Mouse (Mus musculus) stomach, embryonic 16.5 days (tissue): ENCODE results near the gene Caprin1. TPM values are rescaled to one million over a fixed set of nuclear protein-coding genes. Genes with fewer than 3 reads are reported as not detected.
A peak's percentile ranks its signal among the peaks of the same experiment; 100 is the strongest.

Source experiments
- ATAC-seq: fragments of 200-750 bp; cut with Nextera tagmentation; 2 replicates; pipeline ENCODE4 v1.8.0; 2017; ENCODE audit warnings: moderate number of reproducible peaks, moderate TSS enrichment; ENCODE audit not compliant: insufficient read depth, low FRiP score
- H3K27ac ChIP-seq: fragments of 300-500 bp; sonication (generic); 2 replicates; pipeline ENCODE4 v1.5.1; 2014; ENCODE audit warnings: low read length
- H3K27me3 ChIP-seq: fragments of 300-500 bp; sonication (generic); 2 replicates; pipeline ENCODE4 v1.6.1; 2014; ENCODE audit warnings: low read length, control low read depth, mixed read lengths; ENCODE audit not compliant: control insufficient read depth, insufficient read depth
- H3K36me3 ChIP-seq: fragments of 300-500 bp; sonication (generic); 2 replicates; pipeline ENCODE4 v1.6.1; 2014; ENCODE audit warnings: low read length; ENCODE audit not compliant: control insufficient read depth, insufficient read depth
- H3K4me1 ChIP-seq: fragments of 300-500 bp; sonication (generic); 2 replicates; pipeline ENCODE4 v1.6.1; 2014; ENCODE audit warnings: low read length, control low read depth, mixed read lengths; ENCODE audit not compliant: control insufficient read depth, insufficient read depth
- H3K4me2 ChIP-seq: fragments of 300-500 bp; sonication (generic); 2 replicates; pipeline ENCODE4 v1.6.1; 2014; ENCODE audit warnings: low read depth, low read length, mixed read lengths
- H3K4me3 ChIP-seq: fragments of 300-500 bp; sonication (generic); replicated peaks from 2 replicates; pipeline ENCODE4 v1.5.1; 2014; ENCODE audit warnings: mild to moderate bottlenecking, low read length
- H3K9ac ChIP-seq: fragments of 300-500 bp; sonication (generic); 2 replicates; pipeline ENCODE4 v1.6.1; 2014; ENCODE audit warnings: low read length
- H3K9me3 ChIP-seq: fragments of 300-500 bp; sonication (generic); replicated peaks from 2 replicates; pipeline ENCODE4 v1.6.1; 2016; ENCODE audit warnings: low read length, control low read depth; ENCODE audit not compliant: control insufficient read depth
- WGBS: fragments of 180-500 bp; shearing (Covaris S2); extraction: QIAGEN DNeasy Blood & Tissue Kit; methylation state at CpG from one replicate; pipeline ENCODE4 v1.1.7; 2014; 5-methylcytosine and 5-hydroxymethylcytosine counted together
- polyA plus RNA-seq: library from polyadenylated mRNA; unstranded; fragments of >200 nt; fragmentation: Nextera tagmentation; extraction: Ambion mirVana; gene quantifications from 2 replicates; pipeline ENCODE4 v1.2.1, GENCODE M21; 2015

Caprin1 gene
- polyA plus RNA-seq, 1 experiment from 2014 or later: 223 TPM

DNA sequence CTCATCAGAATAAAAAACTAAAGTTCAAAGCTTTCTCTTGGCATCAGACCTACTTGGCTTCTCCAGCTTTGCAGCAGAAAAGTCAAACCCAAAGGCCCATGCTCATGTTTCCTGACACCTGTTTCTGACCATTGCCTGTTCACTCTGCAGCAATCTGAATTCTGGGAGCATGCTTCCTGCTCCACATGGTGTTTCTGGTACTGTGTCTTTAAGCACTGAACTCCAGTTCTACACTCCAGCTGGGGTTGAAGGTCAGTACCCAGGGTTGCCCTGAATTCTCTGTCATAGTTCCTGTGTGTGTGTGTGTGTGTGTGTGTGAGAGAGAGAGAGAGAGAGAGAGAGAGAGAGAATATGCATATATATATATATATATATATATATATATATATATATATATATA, 11.0 kb upstream of the Caprin1 start:
- H3K9me3 ChIP-seq: no peaks in the 10 kb centered on the region
- H3K36me3 ChIP-seq: no peaks in the 10 kb centered on the region
- no peak for ATAC-seq
- no peak overlapping the region for H3K4me3 ChIP-seq
- no peaks in the 10 kb centered on the region for H3K27me3 ChIP-seq
- H3K27ac ChIP-seq: no peak overlapping the region
- no peak overlapping the region for H3K4me2 ChIP-seq
- H3K4me1 ChIP-seq: no peaks in the 10 kb centered on the region
- no peak overlapping the region for H3K9ac ChIP-seq

DNA sequence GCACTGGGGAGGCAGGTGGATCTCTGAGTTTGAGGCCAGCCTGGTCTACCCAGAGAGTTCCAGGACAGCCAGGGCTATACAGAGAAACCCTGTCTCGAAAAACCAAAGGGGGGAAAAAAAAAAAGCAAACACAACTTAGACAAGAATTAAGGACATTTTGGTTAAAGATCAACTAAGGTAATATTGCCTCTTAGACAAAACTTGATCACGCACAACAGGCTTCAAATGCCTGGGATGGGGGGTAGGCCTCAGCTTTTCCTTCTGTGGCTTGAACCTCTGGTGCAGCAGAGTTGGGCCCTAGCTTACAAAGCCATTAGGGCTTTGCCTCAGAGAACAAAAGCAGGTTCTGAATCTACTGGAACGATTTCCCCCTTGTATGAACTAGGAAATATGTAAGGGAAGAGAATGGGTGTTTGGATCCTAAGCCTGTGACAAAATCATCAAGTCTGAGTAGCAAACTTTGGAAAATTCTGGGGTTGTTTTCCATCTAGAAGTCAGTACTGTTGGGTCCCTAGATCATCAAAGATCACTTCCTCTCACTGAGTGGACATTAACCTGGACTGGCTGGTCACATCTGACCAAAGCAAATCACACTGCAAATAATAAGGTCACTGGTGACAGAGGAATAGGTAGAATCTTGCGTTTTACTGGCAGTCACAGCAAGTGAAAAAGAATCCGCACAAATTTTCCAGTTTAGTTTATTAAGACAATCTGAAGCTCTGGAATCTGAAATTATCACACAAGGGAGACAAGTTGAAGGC, 6.5 kb upstream of the Caprin1 start:
- Histone ChIP-seq H3K27me3 (no peaks in the 10 kb centered on the region), H3K4me3 (no peak overlapping the region), H3K27ac (no peak overlapping the region), H3K4me1 (peaks cover 8% of the 10 kb centered on the region; the same call in 1 of the 2 replicates), H3K9me3 (no peaks in the 10 kb centered on the region), H3K9ac (no peak overlapping the region), H3K4me2 (no peak overlapping the region), H3K36me3 (no peaks in the 10 kb centered on the region)
- WGBS: 63% methylated on average over 5 of the region's 5 CpGs
- no peak for ATAC-seq

DNA sequence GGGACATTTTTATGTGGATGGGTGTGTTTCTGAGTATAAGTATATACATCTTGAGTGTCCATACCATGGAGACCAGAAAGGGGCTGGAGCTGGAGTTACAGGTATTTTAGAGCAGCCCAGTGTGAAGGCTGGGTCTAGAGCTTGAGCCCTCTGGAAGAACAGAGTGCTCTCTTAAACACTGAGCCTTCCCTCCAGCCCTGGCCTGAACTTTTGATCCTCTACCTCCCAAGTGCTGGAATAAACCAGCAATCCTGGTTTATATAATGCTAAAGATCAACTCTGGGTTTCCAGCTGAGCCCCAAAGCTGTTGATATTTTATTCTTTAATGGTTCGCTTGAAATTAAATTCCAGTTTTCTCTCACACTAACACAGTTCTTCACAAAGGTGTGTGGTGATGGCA, 5.0 kb upstream of the Caprin1 start:
- 85% methylated on average over 1 of the region's 1 CpGs for WGBS
- ATAC-seq: no peak

DNA sequence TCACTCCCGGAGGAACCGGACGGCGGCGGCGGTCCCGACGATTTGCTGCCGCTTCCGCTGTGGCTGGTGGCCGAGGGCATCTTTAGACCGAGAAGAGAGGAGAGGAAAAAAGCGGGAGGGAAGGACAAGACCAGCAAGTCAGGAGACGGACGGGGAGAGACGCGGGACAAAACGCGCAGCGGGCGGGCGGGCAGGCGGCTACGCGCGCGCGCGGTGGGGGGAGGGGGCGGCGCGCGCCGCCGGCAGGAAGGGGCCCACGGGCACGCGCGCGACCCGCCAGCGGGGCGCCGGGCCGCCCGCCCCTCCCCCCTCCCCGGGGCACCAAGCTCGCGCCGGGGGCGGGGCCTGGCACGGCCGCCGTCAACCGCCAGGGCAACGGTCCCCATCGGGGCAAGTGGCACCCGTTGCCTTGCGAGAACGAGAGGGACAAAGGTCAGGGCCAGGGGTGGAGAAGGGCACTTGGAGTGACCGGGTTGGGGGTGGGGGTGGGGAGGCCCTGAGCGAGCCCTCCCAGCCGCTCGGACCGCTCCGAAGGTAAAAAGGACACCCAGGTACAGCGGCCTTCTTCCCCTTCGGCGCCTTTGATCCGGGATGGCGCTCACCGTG, 485 bp downstream of the Caprin1 start:
- Histone ChIP-seq H3K36me3 (0 out of 2 replicates have a peak, but pooled peaks cover 3% of the 10 kb centered on the region), H3K4me3 (peak overlapping the region; percentile 100), H3K9me3 (no peaks in the 10 kb centered on the region), H3K4me1 (peaks cover 17% of the 10 kb centered on the region; the same call in 1 of the 2 replicates), H3K27me3 (no peaks in the 10 kb centered on the region), H3K9ac (peak overlapping the region; percentile 97), H3K4me2 (peak overlapping the region; percentile 71), H3K27ac (peak overlapping the region; percentile 100)
- WGBS: 1% methylated on average over 53 of the region's 72 CpGs
- peak; percentile 75 for ATAC-seq

More for the DNA sequence above, 5.0 kb upstream of the Caprin1 start:
- H3K27ac ChIP-seq: no peak overlapping the region
- no peak overlapping the region for H3K4me2 ChIP-seq
- no peak overlapping the region for H3K9ac ChIP-seq
- no peaks in the 10 kb centered on the region for H3K27me3 ChIP-seq
- H3K36me3 ChIP-seq: no peaks in the 10 kb centered on the region
- H3K9me3 ChIP-seq: no peaks in the 10 kb centered on the region
- H3K4me3 ChIP-seq: no peak overlapping the region
- peaks cover 8% of the 10 kb centered on the region; the same call in 1 of the 2 replicates for H3K4me1 ChIP-seq

DNA sequence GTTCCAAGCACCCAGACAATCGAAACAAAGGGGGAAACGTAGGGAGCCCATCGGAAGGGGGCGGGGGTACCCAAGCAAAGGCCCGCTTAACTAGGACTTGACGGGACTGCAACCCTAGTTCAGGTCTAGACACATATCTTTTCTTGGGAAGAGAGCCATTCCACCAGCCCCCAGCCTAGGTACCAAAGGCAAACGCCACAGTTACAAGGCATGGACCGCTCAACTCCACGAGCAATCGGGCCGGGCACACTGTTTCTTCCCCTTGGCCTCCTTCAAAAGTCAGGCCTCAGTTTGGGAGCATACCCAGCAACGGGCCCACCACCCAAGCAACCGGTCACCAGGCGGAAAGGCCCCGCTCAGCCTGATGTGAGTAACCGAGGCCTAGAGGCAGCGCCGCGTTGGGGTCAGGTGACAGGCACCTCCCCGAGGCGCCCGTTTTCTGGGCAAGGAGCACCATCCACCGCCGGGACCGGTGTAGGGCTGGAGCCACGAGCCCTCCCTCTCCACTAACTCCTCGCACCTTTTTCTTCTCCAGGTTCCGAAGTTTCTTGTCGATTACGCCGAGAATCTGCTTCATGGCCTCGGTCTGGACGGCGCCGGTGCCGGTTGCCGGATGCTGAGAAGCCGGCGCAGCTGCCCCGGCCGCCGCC, 1.1 kb downstream of the Caprin1 start:
- H3K4me2 ChIP-seq: peak overlapping the region; percentile 71
- peak overlapping the region; percentile 100 for H3K4me3 ChIP-seq
- peak overlapping the region; percentile 97 for H3K9ac ChIP-seq
- ATAC-seq: no peak
- H3K27ac ChIP-seq: peak overlapping the region; percentile 100
- under 1% methylated on average over 42 of the region's 42 CpGs for WGBS
- peaks cover 17% of the 10 kb centered on the region; the same call in 1 of the 2 replicates for H3K4me1 ChIP-seq
- no peaks in the 10 kb centered on the region for H3K27me3 ChIP-seq
- 0 out of 2 replicates have a peak, but pooled peaks cover 3% of the 10 kb centered on the region for H3K36me3 ChIP-seq
- H3K9me3 ChIP-seq: no peaks in the 10 kb centered on the region

DNA sequence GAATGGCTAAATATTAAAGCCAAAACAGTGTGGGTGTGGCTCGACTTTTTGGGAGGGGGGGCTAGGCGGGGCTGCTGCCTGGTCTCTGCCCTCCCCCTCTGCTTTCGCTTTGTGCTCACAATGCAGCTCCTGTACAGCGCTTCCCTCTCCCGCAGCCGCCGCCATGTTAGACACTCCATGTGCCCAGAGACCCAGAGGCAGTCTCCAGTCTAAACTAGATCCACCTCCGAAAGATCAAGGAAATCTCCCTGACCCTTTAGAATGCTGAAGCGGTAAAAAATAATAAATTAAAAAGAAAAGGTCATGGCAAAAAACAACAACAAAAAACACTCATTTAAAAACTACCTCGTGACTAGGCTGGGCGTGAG, 1.6 kb downstream of the Caprin1 start:
- H3K9me3 ChIP-seq: no peaks in the 10 kb centered on the region
- peak; percentile 57; the same call in 1 of the 2 replicates for ATAC-seq
- peak overlapping the region; percentile 97 for H3K9ac ChIP-seq
- H3K4me1 ChIP-seq: peaks cover 15% of the 10 kb centered on the region; the same call in 1 of the 2 replicates
- peak overlapping the region; percentile 100 for H3K4me3 ChIP-seq
- 0 out of 2 replicates have a peak, but pooled peaks cover 3% of the 10 kb centered on the region for H3K36me3 ChIP-seq
- peak overlapping the region; percentile 100 for H3K27ac ChIP-seq
- H3K27me3 ChIP-seq: no peaks in the 10 kb centered on the region
- H3K4me2 ChIP-seq: peak overlapping the region; percentile 71
- WGBS: 0% methylated on average over 11 of the region's 11 CpGs

DNA sequence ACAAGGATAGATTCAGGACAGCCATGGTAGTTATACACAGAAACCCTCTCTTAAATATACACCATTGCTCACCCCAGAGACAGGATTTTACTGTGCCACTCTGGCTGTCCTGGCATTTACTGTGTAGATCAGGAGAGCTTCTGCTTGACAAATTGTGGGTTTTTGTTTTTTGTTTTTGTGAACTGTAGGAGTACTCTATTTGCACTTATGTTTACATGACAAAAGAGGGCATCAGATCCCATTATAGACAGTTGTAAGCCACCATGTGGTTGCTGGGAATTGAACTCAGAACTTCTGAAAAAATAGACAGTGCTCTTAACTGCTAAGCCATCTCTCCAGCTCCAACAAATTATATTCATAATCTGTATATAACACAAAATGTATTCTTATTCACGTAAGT, 5.4 kb downstream of the Caprin1 start:
- H3K4me3 ChIP-seq: no peak overlapping the region
- 0 out of 2 replicates have a peak, but pooled peaks cover 3% of the 10 kb centered on the region for H3K36me3 ChIP-seq
- no peaks in the 10 kb centered on the region for H3K27me3 ChIP-seq
- WGBS: 89% methylated on average over 1 of the region's 1 CpGs
- ATAC-seq: no peak
- H3K9ac ChIP-seq: no peak overlapping the region
- H3K4me2 ChIP-seq: no peak overlapping the region
- no peak overlapping the region for H3K27ac ChIP-seq
- peaks cover 14% of the 10 kb centered on the region; the same call in 1 of the 2 replicates for H3K4me1 ChIP-seq
- no peaks in the 10 kb centered on the region for H3K9me3 ChIP-seq

DNA sequence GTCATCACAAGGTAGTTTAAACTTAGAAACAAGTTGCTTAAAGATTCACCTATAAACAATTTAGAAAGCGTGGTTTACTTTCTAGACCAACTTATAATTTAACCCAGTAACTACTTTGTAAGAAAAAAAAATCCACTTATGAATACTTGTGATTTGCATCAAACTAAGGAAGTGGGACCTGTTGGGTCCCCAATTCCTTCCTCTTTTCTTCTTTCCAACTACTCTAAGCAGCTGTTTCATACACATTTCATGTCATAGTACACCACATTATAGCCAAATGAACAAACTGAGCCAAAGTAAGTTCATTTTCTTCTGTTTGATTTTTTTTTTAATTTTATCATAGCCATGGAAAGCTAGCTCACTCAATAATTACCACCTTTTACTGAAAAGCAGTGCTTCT, 11.7 kb downstream of the Caprin1 start:
- H3K4me2 ChIP-seq: no peak overlapping the region
- no peak overlapping the region for H3K27ac ChIP-seq
- H3K27me3 ChIP-seq: no peaks in the 10 kb centered on the region
- peaks cover 7% of the 10 kb centered on the region for H3K36me3 ChIP-seq
- no peak for ATAC-seq
- no peak overlapping the region for H3K4me3 ChIP-seq
- H3K4me1 ChIP-seq: 0 out of 2 replicates have a peak, but pooled peaks cover 4% of the 10 kb centered on the region
- no peaks in the 10 kb centered on the region for H3K9me3 ChIP-seq
- no peak overlapping the region for H3K9ac ChIP-seq
- WGBS: 92% methylated on average over 1 of the region's 1 CpGs

DNA sequence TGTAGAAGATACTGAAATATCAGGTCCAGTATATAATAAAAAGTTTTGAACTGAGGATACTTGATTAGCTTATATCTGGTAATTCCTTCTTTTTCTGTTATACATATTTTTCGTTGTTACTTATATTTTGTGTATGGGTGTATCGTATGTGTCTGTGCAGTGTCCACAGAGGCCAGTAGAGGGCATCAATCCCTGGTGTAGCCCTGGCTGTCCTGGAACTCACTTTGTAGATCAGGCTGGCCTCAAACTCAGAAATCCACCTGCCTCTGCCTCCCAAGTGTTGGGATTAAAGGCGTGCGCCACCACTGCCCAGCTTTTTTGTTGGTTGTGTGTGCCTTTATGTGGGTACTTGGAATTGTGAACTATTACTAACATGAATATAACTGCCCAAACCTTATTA, 12.8 kb downstream of the Caprin1 start:
- Histone ChIP-seq H3K27ac (no peak overlapping the region), H3K36me3 (peaks cover 12% of the 10 kb centered on the region), H3K27me3 (no peaks in the 10 kb centered on the region), H3K4me3 (no peak overlapping the region), H3K4me2 (no peak overlapping the region), H3K9ac (no peak overlapping the region), H3K9me3 (no peaks in the 10 kb centered on the region), H3K4me1 (no peaks in the 10 kb centered on the region)
- ATAC-seq: no peak
- 89% methylated on average over 4 of the region's 4 CpGs for WGBS
